Mouse (Mus musculus) E14TG2a.4 (cell line): ENCODE measurements at regions not wholly inside any gene's neighbourhood (a gene's known extent, or its start where the extent isn't known, plus 50 kb on each side); places are given as distances from the start of the nearest gene placed in this dataset.

ENCODE experiments used
- H3K27me3 ChIP-seq: 2 replicates; pipeline ENCODE4 v1.6.1; 2014; ENCODE audit warnings: low read length, control low read depth; ENCODE audit not compliant: insufficient read depth
- H3K36me3 ChIP-seq: 2 replicates; pipeline ENCODE4 v1.6.1; 2014; ENCODE audit warnings: low read length, control low read depth; ENCODE audit not compliant: insufficient read depth
- H3K4me1 ChIP-seq: replicated peaks from 2 replicates; pipeline ENCODE4 v1.6.1; 2014; ENCODE audit warnings: low read depth, low read length, control low read depth
- H3K4me3 ChIP-seq: replicated peaks from 2 replicates; pipeline ENCODE4 v1.5.1; 2014; ENCODE audit warnings: mild to moderate bottlenecking, low read length
- H3K9me3 ChIP-seq: 2 replicates; pipeline ENCODE4 v1.6.1; 2014; ENCODE audit warnings: low read length, control low read depth
- CTCF ChIP-seq: conservative IDR thresholded peaks from 2 replicates; pipeline ENCODE4 v1.5.1; 2014; ENCODE audit warnings: low read length
- NANOG ChIP-seq: IDR thresholded peaks from 2 replicates; pipeline ENCODE4 v1.6.1; 2014; ENCODE audit warnings: borderline replicate concordance, low read length, mixed read lengths
- POU5F1 ChIP-seq: IDR thresholded peaks from 2 replicates; pipeline ENCODE4 v1.6.1; 2014; ENCODE audit warnings: low read length, borderline replicate concordance

- Histone ChIP-seq H3K9me3 (no peaks in the 10 kb centered on the region), H3K27me3 (no peaks in the 10 kb centered on the region), H3K4me3 (no peak overlapping the region), H3K4me1 (peaks cover 43% of the 10 kb centered on the region), H3K36me3 (no peaks in the 10 kb centered on the region)
- TF ChIP-seq NANOG, result no peak
- no peak for TF ChIP-seq CTCF
- TF ChIP-seq POU5F1, result no peak
Observed at GRCm38 (mm10) chrX:12462936-12463647, 124.5 kb upstream of the Atp6ap2 start.

GRCm38 (mm10) chrX:12466312-12466711 is 121.3 kb upstream of the Atp6ap2 start:
- H3K27me3 ChIP-seq, result no peaks in the 10 kb centered on the region
- no peak for TF ChIP-seq CTCF
- TF ChIP-seq POU5F1, result no peak
- no peak for TF ChIP-seq NANOG
- H3K9me3 ChIP-seq, result no peaks in the 10 kb centered on the region
- no peak overlapping the region for H3K4me3 ChIP-seq
- peaks cover 47% of the 10 kb centered on the region for H3K4me1 ChIP-seq
- no peaks in the 10 kb centered on the region for H3K36me3 ChIP-seq

- peak overlapping the region; percentile 23; the same call in 1 of the 2 replicates for H3K4me3 ChIP-seq
Observed at GRCm38 (mm10) chrX:12466897-12467296, 120.7 kb upstream of the Atp6ap2 start.

GRCm38 (mm10) chrX:12467528-12468179 is 119.9 kb upstream of the Atp6ap2 start:
- H3K4me1 ChIP-seq, result peaks cover 50% of the 10 kb centered on the region
- H3K9me3 ChIP-seq, result no peaks in the 10 kb centered on the region
- TF ChIP-seq POU5F1 (no peak), NANOG (no peak), CTCF (no peak)
- no peaks in the 10 kb centered on the region for H3K36me3 ChIP-seq
- no peaks in the 10 kb centered on the region for H3K27me3 ChIP-seq
- H3K4me3 ChIP-seq, result peak overlapping the region; percentile 23; the same call in 1 of the 2 replicates

More at GRCm38 (mm10) chrX:12466897-12467296, 120.7 kb upstream of the Atp6ap2 start:
- Histone ChIP-seq H3K4me1 (peaks cover 50% of the 10 kb centered on the region), H3K36me3 (no peaks in the 10 kb centered on the region), H3K9me3 (no peaks in the 10 kb centered on the region), H3K27me3 (no peaks in the 10 kb centered on the region)
- TF ChIP-seq POU5F1, result no peak
- TF ChIP-seq CTCF, result no peak
- TF ChIP-seq NANOG, result no peak

- Histone ChIP-seq H3K4me3 (no peak overlapping the region), H3K27me3 (no peaks in the 10 kb centered on the region), H3K9me3 (no peaks in the 10 kb centered on the region), H3K4me1 (peaks cover 35% of the 10 kb centered on the region), H3K36me3 (no peaks in the 10 kb centered on the region)
- TF ChIP-seq CTCF (no peak), NANOG (no peak), POU5F1 (no peak)
Observed at GRCm38 (mm10) chrX:12472296-12472695, 115.3 kb upstream of the Atp6ap2 start.

- Histone ChIP-seq H3K27me3 (no peaks in the 10 kb centered on the region), H3K9me3 (no peaks in the 10 kb centered on the region), H3K36me3 (no peaks in the 10 kb centered on the region), H3K4me3 (no peak overlapping the region), H3K4me1 (no peaks in the 10 kb centered on the region)
- TF ChIP-seq CTCF (no peak), NANOG (no peak)
Observed at GRCm38 (mm10) chrX:12479207-12479606, 108.4 kb upstream of the Atp6ap2 start.

- Histone ChIP-seq H3K36me3 (no peaks in the 10 kb centered on the region), H3K27me3 (no peaks in the 10 kb centered on the region), H3K9me3 (no peaks in the 10 kb centered on the region), H3K4me1 (no peaks in the 10 kb centered on the region), H3K4me3 (no peak overlapping the region)
- TF ChIP-seq CTCF (no peak), NANOG (no peak), POU5F1 (no peak)
Observed at GRCm38 (mm10) chrX:12490957-12491356, 96.6 kb upstream of the Atp6ap2 start.

- Histone ChIP-seq H3K9me3 (no peaks in the 10 kb centered on the region), H3K36me3 (no peaks in the 10 kb centered on the region), H3K27me3 (no peaks in the 10 kb centered on the region), H3K4me3 (no peak overlapping the region), H3K4me1 (no peaks in the 10 kb centered on the region)
- TF ChIP-seq CTCF (no peak), POU5F1 (no peak), NANOG (no peak)
Observed at GRCm38 (mm10) chrX:12493216-12493615, 94.4 kb upstream of the Atp6ap2 start.

- H3K27me3 ChIP-seq, result no peaks in the 10 kb centered on the region
- no peaks in the 10 kb centered on the region for H3K36me3 ChIP-seq
- H3K4me1 ChIP-seq, result no peaks in the 10 kb centered on the region
- TF ChIP-seq POU5F1 (no peak), NANOG (no peak), CTCF (no peak)
- no peak overlapping the region for H3K4me3 ChIP-seq
- H3K9me3 ChIP-seq, result no peaks in the 10 kb centered on the region
Observed at GRCm38 (mm10) chrX:12493916-12494315, 93.7 kb upstream of the Atp6ap2 start.
